Mouse (Mus musculus) mesoderm, embryonic 11.5 days (tissue): ENCODE measurements around the gene Aqp6.

ENCODE experiments used
- DNase-seq: peaks from one replicate; pipeline ENCODE4 v3.0.0-alpha.2; 2012; ENCODE audit warnings: low read depth, low spot score

Aqp6 gene

GRCm38 (mm10) chr15:99597596-99597995 lies 3.6 kb upstream of the Aqp6 start:
- DNase-seq = no peak

DNA sequence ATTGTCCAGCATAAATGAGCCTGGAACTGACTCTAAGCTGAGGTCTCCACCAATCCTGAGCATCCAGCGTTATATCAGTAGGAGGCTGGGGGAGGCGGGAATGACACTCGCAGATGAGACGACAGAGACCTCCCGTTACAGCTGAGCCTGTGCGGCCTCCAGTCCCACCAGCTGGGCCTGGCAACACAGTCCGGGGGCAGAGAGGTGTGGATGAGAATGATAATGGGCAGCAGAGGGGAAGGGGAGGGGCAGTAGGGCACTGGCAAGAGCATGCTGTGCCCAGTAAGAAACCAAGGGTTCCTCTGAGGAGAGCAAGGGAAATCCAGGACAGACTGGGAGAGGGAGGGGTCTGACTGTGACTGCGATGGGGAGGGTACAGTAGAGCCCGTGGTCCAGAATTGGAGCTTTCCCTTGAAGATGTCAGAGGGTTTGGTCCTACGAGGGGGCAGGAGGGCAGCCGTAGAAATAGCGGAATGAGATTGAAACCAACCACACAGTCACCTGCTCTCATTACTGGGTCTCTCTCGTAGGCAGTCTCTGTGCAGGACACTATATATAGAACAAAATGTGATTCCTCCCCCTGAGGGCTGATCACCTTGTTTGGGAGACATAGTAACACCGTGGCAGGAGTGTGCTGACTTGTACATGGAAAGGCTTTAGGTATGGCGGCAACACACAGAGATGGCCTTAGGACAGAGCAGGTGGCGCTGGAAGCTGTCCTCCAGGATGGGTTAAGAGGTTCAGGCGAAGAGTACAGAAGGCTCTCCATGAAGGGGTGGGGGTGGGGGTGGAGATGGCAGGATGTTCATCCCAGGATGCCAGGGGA lies 1.7 kb upstream of the Aqp6 start:
- DNase-seq = no peak

DNA sequence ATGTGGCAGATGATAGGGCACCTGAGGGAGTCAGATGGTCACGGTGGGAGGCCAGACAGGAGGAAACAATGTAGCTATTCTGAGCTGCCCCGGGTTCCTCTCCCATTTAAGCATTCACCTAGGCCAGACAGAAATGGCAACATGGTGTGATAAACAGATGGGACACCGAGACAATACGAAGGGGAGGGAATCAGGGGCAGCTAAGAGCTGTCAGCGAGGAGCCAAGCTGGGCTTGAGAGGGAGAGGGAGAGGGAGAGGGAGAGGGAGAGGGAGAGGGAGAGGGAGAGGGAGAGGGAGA lies 572 bp downstream of the Aqp6 start:
- no peak for DNase-seq

DNA sequence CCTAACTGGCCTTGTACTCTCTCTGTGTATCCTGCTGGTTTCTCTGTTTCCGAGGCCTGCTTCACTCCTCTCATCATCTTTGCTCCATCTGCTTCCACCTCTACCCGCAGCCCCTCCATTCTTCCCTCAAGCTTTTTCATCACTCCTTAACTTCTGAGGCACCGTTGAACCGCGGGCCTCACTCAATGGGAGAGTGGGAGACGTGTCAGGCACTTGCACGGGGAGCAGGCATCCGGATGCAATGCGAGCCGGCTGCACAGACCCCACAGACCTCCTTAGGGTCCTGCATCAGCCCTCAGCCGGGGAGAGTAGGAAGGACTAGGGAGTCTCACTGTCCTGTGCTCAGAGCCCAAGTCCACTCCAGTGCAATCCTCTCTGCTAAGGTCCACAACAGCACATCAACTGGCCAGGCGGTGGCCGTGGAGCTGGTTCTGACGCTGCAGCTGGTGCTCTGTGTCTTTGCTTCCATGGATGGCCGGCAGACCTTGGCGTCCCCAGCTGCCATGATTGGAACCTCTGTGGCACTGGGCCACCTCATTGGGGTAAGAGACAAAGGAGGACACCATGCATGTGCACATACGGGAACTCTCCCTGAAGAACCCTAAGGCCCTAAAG lies 1.1 kb downstream of the Aqp6 start:
- DNase-seq = no peak

- no peak for DNase-seq
Measured at GRCm38 (mm10) chr15:99603216-99603615, 2.0 kb downstream of the Aqp6 start.

- no peak for DNase-seq
Measured at GRCm38 (mm10) chr15:99605595-99605994, 4.4 kb downstream of the Aqp6 start.

DNA sequence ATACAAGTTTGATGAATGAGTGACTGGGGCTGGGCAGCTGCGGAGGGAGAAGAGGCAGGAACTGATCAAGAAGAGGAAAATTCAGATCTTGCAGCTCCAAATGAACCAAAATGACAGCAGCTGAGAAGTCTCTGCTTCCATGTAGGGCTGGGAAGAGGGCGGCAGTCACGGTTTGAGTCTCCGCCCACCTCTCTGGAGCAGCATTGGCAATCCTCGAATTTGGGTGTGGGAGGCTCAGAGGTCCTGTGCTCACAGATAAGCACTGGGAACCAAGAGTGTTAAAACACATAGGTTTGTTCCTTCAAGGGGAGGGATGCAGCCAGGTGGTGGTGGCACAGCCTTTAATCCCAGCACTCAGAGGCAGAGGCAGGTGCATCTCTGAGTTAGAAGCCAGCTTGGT lies 5.3 kb downstream of the Aqp6 start:
- no peak for DNase-seq

- DNase-seq = peak; percentile 57
Measured at GRCm38 (mm10) chr15:99607388-99608113, 6.4 kb downstream of the Aqp6 start.

DNA sequence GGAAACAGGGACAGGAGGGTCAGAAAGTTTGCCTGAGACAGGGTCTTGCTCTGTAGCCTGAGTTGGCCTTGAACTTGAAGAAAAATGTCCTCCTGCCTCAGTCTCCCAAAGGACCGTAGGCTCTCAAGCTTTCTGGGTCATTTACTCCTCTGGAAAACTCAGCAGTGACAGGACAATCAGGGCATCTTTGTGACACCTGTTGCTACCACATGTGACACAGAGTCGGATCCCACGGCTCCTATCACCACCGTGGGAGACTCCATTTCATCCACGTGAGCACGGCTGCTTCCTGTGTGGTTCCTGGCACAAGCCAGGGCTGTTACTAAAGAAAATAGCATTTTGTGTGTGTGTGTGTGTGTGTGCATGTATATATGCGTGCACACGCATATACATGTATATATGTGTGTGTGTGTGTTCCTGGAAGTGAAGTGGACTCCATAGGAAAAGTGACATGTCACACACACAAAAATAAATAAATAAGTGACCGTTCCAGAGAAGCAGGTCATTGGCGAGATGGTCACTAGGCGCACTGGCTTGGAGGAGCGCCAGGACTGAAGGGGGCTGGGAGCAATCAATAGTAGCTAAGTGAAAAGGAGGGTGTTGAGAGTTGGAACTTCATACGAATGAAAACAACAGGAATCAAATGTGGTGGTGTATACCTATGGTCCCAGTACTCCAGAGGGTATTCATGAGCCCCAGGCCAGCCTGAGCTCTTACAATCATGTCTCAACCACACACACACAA lies 7.4 kb downstream of the Aqp6 start:
- no peak for DNase-seq

DNA sequence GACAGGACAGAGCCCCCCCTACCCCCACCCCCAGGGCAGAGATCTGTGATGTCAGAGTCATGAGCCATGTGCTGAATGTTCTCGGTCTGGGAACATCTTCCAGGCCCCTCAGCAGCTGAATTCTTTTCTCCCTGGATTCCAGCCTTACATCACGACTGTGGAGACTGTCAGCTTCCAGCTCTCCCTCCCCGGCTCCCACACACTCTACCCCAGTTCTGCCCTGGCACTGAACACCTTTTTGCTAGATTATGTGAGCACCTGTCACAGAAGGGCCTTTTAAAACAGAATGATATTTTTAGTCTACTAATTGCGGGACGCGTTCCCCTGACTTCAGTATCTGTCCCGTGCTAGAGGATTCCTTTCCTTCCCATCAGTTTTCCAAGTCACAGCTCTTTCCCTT lies 10.4 kb downstream of the Aqp6 start:
- no peak for DNase-seq

DNA sequence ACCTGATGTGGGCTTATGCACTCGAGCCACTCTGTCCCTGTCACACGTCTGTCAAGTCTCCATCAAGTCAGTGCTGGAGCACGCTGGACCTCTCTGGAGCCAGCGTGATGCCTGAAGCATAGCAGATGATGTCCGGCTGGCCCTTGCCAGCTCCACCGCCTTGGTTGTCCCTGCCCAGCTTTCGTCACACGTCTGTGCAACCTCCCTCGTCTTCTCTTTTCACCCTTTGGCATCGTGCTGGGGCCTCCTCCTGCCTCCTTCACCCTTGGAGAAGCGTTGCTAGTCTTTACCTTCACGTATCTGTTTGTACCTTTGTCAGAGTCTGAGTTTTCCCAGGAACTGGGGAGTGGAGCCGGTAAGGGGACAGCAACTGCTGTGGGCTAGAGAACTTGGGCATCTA lies 13.1 kb downstream of the Aqp6 start:
- DNase-seq = no peak

GRCm38 (mm10) chr15:99614753-99615152 lies 13.6 kb downstream of the Aqp6 start:
- no peak for DNase-seq

DNA sequence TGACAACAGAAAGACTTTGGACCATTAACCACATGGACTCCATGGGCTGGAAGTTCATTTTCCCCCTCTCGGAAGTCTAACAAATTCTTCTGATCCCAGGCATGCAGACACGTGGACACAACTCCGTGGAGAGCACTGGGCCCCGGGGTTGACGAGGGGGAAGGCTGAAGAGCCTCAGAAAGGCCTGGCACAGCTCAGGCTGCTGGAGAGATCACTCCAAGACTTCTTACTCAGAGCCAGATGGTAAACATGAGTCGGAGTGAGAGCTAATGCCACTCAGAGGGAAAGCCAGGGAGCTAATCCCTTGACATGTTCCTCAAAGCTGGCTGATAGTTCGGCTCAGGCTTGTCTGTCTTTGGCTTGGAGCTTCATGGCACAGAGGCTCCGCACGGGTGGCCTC lies 14.0 kb downstream of the Aqp6 start:
- no peak for DNase-seq

DNA sequence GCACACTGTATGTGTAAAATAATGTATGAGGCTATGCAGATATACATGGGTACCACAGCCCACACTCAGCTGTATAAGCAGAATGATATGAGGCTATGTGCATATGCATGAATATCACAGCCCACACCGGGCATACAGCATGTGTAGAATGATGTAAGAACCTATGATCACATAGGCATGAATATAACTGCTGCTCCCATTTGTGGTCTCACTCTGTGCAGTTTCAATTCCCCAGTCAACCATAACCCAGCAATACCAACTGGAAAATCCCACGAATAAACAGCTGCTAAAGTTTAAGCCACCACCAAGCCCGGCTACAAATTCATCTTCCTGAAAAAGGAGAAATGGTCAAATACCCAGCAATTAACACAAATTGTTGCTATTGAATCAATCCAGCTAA lies 17.4 kb downstream of the Aqp6 start:
- DNase-seq = no peak

GRCm38 (mm10) chr15:99619821-99620220 lies 18.6 kb downstream of the Aqp6 start:
- DNase-seq = no peak

DNA sequence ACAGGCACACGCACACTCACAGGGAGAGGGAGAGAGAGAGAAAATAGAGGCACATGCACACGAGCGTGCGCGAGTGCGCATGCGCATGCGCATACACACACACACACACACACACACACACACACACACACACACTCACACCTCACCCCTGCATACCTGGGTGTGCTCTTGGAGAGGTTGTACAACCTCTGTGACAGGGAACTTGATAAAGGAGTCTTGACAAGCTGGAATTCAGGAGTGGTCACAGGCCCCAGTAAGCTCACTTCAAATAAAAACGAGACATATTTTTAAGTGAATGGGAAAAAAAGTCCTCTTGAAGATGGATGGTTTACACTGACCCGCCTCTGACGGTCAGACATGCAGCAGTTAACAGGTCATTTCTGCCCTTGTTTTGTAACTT lies 20.9 kb downstream of the Aqp6 start:
- DNase-seq = no peak

DNA sequence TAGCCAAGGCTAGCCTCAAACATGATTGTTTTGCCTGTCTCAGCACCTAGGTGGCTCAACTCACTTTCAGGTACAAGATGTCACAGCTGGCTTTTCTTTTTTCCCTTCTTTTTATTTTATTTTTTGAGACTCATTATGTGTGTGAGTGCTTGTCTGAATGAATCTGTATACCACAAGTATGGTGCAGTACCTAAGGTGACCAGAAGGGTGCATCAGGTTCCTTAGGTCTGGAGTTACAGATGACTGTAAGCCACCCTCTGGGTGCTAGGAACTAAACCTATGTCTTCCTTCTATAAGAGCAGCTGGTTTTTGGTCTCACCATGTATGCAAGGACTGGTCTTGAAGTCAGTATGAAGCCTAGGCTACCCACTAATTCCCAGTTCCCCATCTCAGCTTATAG lies 30.4 kb downstream of the Aqp6 start:
- DNase-seq = no peak

- DNase-seq = no peak
Measured at GRCm38 (mm10) chr15:99634702-99635101, 33.5 kb downstream of the Aqp6 start.

GRCm38 (mm10) chr15:99637405-99638123 lies 36.4 kb downstream of the Aqp6 start:
- no peak for DNase-seq

- no peak for DNase-seq
Measured at GRCm38 (mm10) chr15:99638124-99638485, 36.9 kb downstream of the Aqp6 start.

DNA sequence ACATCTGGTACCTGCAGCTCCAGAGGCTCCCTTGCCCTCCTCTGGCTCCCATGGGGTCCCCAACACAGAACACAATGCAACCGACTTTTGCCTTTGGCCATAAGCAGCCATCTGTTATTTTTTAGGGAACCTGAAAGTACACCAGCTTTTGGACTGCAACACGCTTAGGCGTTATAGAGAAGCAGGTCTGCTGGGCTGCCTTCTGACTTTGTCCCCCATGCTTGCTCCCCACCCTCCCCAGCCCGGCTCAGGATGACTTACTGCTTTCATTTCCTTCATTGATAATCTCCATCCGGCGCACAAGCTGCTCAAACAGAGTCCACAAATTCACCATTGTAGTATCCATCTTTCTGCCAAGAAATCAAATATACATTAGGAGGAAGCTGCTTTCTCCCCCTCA lies 41.4 kb downstream of the Aqp6 start:
- DNase-seq = no peak

DNA sequence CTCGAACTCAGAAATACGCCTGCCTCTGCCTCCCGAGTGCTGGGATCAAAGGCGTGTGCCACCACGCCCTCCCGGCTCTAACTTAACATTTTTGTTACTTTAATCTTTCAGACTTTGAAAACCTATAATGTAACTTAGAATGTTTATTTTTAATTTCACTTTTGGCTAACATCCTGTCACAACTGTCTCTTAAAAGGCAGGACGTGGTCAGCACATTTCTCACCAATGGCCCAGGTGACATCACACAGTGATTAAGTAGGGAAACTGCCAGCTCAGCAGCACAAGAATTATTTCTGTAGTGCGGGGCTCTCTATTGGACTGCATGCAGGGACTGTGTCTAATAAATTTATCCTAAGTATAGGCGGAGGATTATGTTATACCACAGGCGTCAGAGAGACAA lies 42.6 kb downstream of the Aqp6 start:
- DNase-seq = no peak
